Mouse (Mus musculus) cortical plate, adult 2 months (tissue): ENCODE data around the gene Lat. TPM values are rescaled to one million over a fixed set of nuclear protein-coding genes. Genes with fewer than 3 reads are reported as not detected.

Experiments
- H3K27ac ChIP-seq: fragments of 200-500 bp; 2 replicates; pipeline ENCODE4 v1.5.1; 2012; ENCODE audit warnings: low read length, control low read depth, inconsistent platforms; ENCODE audit not compliant: insufficient read depth
- H3K4me1 ChIP-seq: fragments of 200-500 bp; 2 replicates; pipeline ENCODE4 v1.6.1; 2011; ENCODE audit warnings: low read length; ENCODE audit not compliant: control insufficient read depth, insufficient read depth
- H3K4me3 ChIP-seq: fragments of 200-500 bp; 2 replicates; pipeline ENCODE4 v1.5.1; 2011; ENCODE audit warnings: mild to moderate bottlenecking, low read length, control low read depth; ENCODE audit not compliant: insufficient read depth
- CTCF ChIP-seq: fragments of 200-500 bp; IDR thresholded peaks from 2 replicates; pipeline ENCODE4 v1.5.1; 2011; ENCODE audit warnings: mild to moderate bottlenecking, control low read depth, low read length; ENCODE audit not compliant: insufficient read depth; ENCODE audit errors: extremely low read depth
- POLR2A ChIP-seq: fragments of 200-500 bp; IDR thresholded peaks from 2 replicates; pipeline ENCODE4 v1.6.1; 2011; ENCODE audit warnings: mild to moderate bottlenecking, low read length, control low read depth; ENCODE audit not compliant: insufficient read depth; ENCODE audit errors: extremely low read depth
- polyA plus RNA-seq: library from polyadenylated mRNA; depleted of rRNA; stranded (reverse); fragments of >200 nt; gene quantifications from 2 replicates; pipeline ENCODE4 v1.2.3, GENCODE M21; 2012

Gene Lat
- polyA plus RNA-seq, 1 experiment: 1.4 TPM

GRCm38 (mm10) chr7:126373007-126373406, 3.6 kb upstream of the Lat start:
- peaks cover 5% of the 10 kb centered on the region for H3K4me1 ChIP-seq
- TF ChIP-seq POLR2A: no peak
- no peak for TF ChIP-seq CTCF

DNA sequence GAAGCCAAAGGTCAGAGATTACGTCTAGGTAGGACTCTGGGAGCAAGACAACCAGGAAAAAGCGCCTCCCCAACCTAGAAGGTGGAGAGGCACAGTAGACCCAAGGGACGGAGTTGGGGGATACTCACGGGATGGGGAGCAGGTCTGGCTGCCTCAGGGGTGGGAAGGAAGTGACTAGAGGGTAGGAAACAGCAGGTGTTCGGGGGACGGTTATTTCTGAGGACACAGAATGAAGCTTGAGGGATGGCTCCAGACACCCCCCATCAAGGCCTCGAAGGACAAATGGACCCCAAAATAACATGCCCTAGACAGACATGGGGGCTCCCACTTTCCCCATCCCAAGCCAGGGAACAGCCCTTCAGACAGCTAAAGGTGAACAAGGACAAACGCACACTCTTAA, 1.0 kb downstream of the Lat start:
- Histone ChIP-seq H3K4me1 (no peaks in the 10 kb centered on the region), H3K4me3 (no peak overlapping the region)

More at GRCm38 (mm10) chr7:126373007-126373406, 3.6 kb upstream of the Lat start:
- no peak overlapping the region for H3K4me3 ChIP-seq
- H3K27ac ChIP-seq: no peak overlapping the region

DNA sequence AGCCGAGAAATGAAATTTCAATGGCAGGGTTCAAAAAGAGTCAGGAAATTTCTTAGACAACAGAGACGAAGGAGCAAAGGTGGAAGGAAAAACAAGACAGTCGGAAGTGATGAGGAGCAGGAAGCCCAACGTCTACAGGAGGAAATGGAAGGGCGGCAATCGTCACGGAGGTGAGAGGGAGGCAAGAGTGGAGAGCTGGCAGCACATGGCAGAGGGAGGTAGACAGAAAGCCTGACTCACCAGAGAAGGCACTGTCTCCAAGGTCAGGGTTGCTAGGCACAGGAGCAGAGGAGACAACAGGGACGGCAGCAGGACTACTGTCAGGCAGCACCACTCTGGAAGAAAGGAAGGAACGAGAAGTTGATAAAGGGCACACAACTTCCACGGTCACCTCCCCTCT, 1.7 kb downstream of the Lat start:
- no peak overlapping the region for H3K27ac ChIP-seq
- no peaks in the 10 kb centered on the region for H3K4me1 ChIP-seq
- TF ChIP-seq CTCF: no peak
- no peak for TF ChIP-seq POLR2A
- H3K4me3 ChIP-seq: no peak overlapping the region

More for the DNA sequence above, 1.0 kb downstream of the Lat start:
- TF ChIP-seq POLR2A (no peak), CTCF (no peak)
- H3K27ac ChIP-seq: no peak overlapping the region

DNA sequence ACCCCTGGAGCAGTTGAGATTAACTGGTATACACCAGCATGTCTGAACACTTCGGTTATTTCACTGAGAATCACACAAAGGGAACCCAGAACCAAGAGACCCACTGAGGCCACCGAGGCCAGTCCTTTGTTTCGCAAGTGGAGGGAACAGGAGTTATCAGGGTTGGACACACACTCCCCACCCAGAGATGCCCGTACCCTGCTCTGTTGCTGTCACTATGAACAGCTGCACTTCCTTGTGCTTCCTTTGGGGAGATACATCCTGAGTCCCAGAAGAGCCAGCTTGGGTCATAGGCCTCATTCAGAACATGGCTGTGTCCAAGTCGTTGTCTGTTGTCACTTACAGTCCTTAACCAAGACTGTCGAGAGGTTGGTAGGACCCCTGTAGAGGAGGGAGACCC, 6.3 kb downstream of the Lat start:
- Histone ChIP-seq H3K4me1 (no peaks in the 10 kb centered on the region), H3K27ac (no peak overlapping the region), H3K4me3 (no peak overlapping the region)
- TF ChIP-seq POLR2A: no peak
- TF ChIP-seq CTCF: no peak

DNA sequence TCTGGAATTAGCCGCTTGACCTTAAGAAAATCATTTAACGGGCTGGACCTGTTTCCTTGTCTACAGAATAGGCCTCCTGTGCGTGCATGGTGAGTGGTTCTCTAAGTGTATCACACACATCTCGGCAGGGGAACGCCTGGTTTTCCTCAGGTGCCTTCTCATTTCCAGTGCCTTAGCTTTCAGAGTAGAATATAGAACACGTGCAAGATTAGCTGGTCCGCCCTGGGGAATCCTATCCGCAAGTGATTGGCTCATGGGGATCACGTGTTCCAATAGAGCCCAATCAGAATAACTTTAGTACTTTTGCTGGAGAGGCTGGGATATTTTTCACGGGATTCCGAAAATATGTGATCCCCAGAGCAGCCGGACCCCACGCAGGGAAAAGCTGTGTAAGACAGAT, 10.3 kb downstream of the Lat start:
- H3K27ac ChIP-seq: no peak overlapping the region
- TF ChIP-seq CTCF (no peak), POLR2A (no peak)
- no peaks in the 10 kb centered on the region for H3K4me1 ChIP-seq
- H3K4me3 ChIP-seq: no peak overlapping the region

DNA sequence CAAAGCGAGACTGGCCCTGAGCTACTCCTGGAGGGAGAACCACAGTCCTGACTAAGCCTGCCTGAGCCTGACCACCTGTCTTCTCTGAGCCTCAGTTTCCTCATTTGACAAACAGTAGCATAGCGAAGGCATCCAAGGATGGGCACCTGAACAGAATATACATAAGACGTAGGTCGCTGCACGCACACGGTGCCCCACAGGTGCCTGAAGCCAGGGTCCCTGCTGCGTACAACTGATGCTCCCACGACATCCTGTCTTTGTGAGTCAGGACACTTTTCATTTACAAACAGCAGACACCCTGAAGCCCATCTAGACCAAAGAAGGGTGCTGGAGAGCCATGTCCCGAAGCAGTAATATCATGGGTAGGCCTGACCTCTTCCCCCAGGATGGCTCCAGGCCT, 11.0 kb downstream of the Lat start:
- no peak overlapping the region for H3K27ac ChIP-seq
- TF ChIP-seq CTCF (no peak), POLR2A (no peak)
- H3K4me3 ChIP-seq: no peak overlapping the region
- no peaks in the 10 kb centered on the region for H3K4me1 ChIP-seq

- no peak overlapping the region for H3K4me3 ChIP-seq
- TF ChIP-seq POLR2A (no peak), CTCF (no peak)
- no peaks in the 10 kb centered on the region for H3K4me1 ChIP-seq
- H3K27ac ChIP-seq: no peak overlapping the region
Measured at GRCm38 (mm10) chr7:126357838-126358237, 11.5 kb downstream of the Lat start.

DNA sequence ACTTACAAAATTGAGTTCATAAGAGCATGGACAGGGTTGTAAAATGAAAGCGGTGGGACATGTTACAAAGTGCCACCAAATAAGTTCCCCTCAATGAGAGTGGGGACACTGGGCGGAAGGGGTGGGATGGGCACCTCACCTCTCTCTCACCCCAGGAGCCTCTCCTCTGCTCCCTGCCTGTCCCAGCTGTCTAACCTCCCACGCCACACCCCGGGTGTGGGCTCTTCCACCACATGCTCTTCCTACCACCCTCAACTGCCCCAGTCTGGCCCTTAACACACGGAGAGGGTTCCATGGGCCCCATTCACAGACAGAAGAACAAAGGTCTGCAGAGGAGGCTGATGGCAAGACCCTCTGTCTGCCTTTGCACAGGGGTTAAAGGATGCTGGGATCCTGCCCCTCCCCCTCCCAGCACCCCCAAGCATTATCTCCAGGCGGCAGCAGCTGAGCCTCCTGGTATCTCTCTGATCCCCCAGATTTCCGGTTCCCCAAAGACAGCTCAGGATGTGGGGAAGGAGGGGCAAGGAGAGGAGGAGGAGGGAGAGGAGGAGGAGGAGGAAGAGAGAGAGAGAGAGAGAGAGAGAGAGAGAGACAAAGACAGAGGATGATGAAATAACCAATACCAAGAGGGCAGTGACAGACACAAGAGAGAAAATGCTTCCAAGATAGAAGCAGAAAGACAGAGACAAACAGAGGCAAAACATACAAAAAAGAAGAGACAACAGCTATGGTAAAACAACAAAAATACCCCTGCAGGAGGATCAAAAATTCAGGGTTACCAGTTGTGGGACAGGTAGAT, 12.4 kb downstream of the Lat start:
- H3K4me1 ChIP-seq: no peaks in the 10 kb centered on the region
- TF ChIP-seq CTCF (no peak), POLR2A (no peak)
- no peak overlapping the region for H3K27ac ChIP-seq
- no peak overlapping the region for H3K4me3 ChIP-seq

DNA sequence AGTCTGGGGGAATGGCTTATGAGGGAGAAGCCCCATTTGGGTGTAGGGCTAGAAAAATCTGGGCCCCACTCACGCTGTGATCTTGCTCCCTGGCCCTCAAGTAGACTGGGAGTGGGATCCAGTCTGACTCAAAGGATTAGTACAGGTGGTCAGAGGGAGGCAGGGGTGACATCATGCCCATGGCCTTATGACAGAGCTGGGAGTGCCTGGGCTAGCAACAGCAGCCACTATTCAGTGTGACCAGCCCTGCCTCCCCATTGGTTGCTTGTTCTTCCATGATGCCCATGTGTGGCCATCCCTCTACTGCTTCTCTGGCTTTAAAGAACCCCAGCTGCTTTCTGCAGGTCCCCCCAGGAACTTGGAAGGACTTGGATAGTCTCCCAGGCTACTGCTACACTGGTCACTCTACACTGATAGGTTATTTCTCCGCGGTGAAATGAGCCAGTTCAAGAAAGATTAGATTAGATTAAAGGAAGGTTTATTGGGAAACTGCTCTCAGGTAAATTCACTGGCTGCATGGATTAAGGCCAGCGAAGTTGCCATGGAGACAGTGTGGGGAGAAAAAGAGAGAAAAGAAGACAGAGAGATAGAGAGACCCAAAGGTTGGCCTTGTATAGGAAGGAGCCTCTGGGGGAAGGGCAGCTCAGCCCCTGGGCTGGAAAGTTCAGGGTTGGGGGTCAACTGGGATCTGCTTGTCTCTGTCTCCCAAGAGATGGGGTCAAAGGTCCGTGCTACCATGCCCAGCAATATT, 13.3 kb downstream of the Lat start:
- H3K4me1 ChIP-seq: no peaks in the 10 kb centered on the region
- no peak overlapping the region for H3K27ac ChIP-seq
- no peak for TF ChIP-seq CTCF
- TF ChIP-seq POLR2A: no peak
- H3K4me3 ChIP-seq: no peak overlapping the region

- H3K27ac ChIP-seq: no peak overlapping the region
- H3K4me1 ChIP-seq: no peaks in the 10 kb centered on the region
- TF ChIP-seq CTCF (no peak), POLR2A (no peak)
- no peak overlapping the region for H3K4me3 ChIP-seq
Measured at GRCm38 (mm10) chr7:126354738-126355614, 14.4 kb downstream of the Lat start.
